Mouse (Mus musculus) kidney, embryonic 15.5 days (tissue): ENCODE measurements around the gene Sp6. TPM values are rescaled to one million over a fixed set of nuclear protein-coding genes. Genes with fewer than 3 reads are reported as not detected.

ENCODE experiments used
- ATAC-seq: fragments of 200-750 bp; cut with Nextera tagmentation; replicated peaks from 2 replicates; pipeline ENCODE4 v1.8.0; 2017; ENCODE audit warnings: moderate TSS enrichment; ENCODE audit not compliant: low FRiP score
- H3K27ac ChIP-seq: fragments of 300-500 bp; sonication (generic); 2 replicates; pipeline ENCODE4 v1.5.1; 2015; ENCODE audit warnings: mild to moderate bottlenecking, inconsistent platforms
- H3K27me3 ChIP-seq: fragments of 300-500 bp; sonication (generic); 2 replicates; pipeline ENCODE4 v1.6.1; 2015; ENCODE audit warnings: inconsistent platforms
- H3K36me3 ChIP-seq: fragments of 300-500 bp; sonication (generic); 2 replicates; pipeline ENCODE4 v1.6.1; 2015; ENCODE audit warnings: inconsistent platforms
- H3K4me1 ChIP-seq: fragments of 300-500 bp; sonication (generic); 2 replicates; pipeline ENCODE4 v1.6.1; 2015; ENCODE audit warnings: inconsistent platforms
- H3K4me2 ChIP-seq: fragments of 300-500 bp; sonication (generic); 2 replicates; pipeline ENCODE4 v1.6.1; 2015; ENCODE audit warnings: moderate library complexity, mild to moderate bottlenecking, inconsistent platforms
- H3K4me3 ChIP-seq: fragments of 300-500 bp; sonication (generic); replicated peaks from 2 replicates; pipeline ENCODE4 v1.5.1; 2015; ENCODE audit warnings: mild to moderate bottlenecking, inconsistent platforms
- H3K9ac ChIP-seq: fragments of 300-500 bp; sonication (generic); 2 replicates; pipeline ENCODE4 v1.6.1; 2015; ENCODE audit warnings: mild to moderate bottlenecking, inconsistent platforms
- H3K9me3 ChIP-seq: fragments of 300-500 bp; sonication (generic); replicated peaks from 2 replicates; pipeline ENCODE4 v1.6.1; 2016; ENCODE audit warnings: inconsistent platforms
- WGBS: fragments of 180-500 bp; shearing (Covaris S2); methylation state at CpG from one replicate; pipeline ENCODE4 v1.1.7; 2015; ENCODE audit warnings: mixed read lengths; 5-methylcytosine and 5-hydroxymethylcytosine counted together
- polyA plus RNA-seq: library from polyadenylated mRNA; unstranded; fragments of >200 nt; fragmentation: Nextera tagmentation; extraction: Ambion mirVana; gene quantifications from 2 replicates; pipeline ENCODE4 v1.2.1, GENCODE M21; 2015

Sp6 gene
- polyA plus RNA-seq, 1 experiment from 2014 or later: 1.5 TPM

DNA sequence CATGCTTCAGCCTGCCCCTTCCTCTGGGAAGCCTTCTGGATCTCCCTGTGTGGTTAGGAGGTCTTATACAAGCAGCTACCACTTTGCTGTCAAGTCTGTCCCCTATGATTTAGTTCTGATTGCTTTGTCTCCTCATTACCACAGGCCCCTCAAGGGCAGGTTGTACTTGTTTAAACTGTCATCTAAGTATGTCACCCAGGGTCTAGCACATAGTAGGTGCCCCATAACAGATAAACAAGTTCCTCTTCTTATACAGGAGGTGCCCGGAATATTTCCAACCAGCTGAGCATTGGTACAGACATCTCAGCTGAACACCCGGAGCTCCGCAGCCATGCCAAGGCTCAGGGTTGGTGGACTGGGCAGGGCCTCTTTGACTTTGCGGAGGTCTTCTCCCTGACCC lies 19.3 kb downstream of the Sp6 start:
- H3K27ac ChIP-seq: no peak overlapping the region
- no peaks in the 10 kb centered on the region for H3K9me3 ChIP-seq
- peaks cover 16% of the 10 kb centered on the region for H3K36me3 ChIP-seq
- H3K4me3 ChIP-seq: no peak overlapping the region
- H3K4me1 ChIP-seq: peaks cover 18% of the 10 kb centered on the region
- no peaks in the 10 kb centered on the region for H3K27me3 ChIP-seq
- H3K9ac ChIP-seq: no peak overlapping the region
- WGBS: 92% methylated on average over 4 of the region's 4 CpGs
- H3K4me2 ChIP-seq: no peak overlapping the region
- no peak for ATAC-seq

DNA sequence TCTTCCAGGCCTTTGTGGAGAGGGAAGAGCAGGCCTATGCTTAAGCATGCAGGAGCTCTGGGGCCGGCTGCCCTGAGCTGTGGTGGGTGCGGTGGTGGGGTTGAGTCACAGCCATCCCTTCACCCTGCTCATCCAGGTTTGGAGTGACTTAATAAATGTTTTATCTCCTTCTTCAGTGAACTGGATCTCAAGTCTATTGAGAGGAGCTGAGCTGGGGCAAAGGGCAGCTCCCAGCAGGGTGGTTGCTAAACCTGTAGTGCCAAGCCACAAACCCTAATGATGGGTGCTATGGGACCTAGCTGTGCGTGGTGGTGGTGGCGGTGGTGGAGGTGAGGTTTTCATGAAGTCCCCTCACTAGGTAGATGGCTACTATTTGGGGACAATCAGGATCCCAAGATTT lies 20.6 kb downstream of the Sp6 start:
- WGBS: 89% methylated on average over 4 of the region's 4 CpGs
- Histone ChIP-seq H3K27ac (peak overlapping the region; percentile 4; the same call in 1 of the 2 replicates), H3K9me3 (no peaks in the 10 kb centered on the region), H3K4me1 (peaks cover 18% of the 10 kb centered on the region), H3K4me2 (no peak overlapping the region), H3K4me3 (no peak overlapping the region), H3K27me3 (no peaks in the 10 kb centered on the region), H3K36me3 (peaks cover 16% of the 10 kb centered on the region), H3K9ac (no peak overlapping the region)
- no peak for ATAC-seq

DNA sequence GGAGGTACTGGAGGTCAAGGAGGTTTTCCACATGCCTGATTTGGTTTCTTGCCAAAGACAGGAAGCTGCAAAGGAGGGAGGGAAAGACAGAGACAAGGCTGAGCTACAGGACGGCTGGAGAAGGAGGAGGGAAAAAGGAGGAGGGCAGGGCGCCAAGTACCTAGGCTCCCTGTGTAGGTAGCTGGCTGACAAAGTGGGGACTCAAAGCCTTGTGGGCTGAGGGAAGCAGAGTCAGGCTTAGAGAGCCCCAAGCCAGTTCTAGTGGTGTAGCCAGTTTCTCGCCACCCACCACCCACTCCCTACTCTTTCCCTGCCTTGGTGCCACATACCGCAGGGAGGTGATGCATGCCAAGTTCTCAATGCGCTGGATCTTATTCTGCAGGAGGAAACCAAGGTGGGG lies 22.9 kb downstream of the Sp6 start:
- no peak overlapping the region for H3K4me2 ChIP-seq
- no peaks in the 10 kb centered on the region for H3K9me3 ChIP-seq
- peaks cover 16% of the 10 kb centered on the region for H3K36me3 ChIP-seq
- 88% methylated on average over 5 of the region's 5 CpGs for WGBS
- no peak for ATAC-seq
- no peak overlapping the region for H3K9ac ChIP-seq
- H3K4me1 ChIP-seq: peaks cover 15% of the 10 kb centered on the region
- no peak overlapping the region for H3K27ac ChIP-seq
- no peaks in the 10 kb centered on the region for H3K27me3 ChIP-seq
- H3K4me3 ChIP-seq: no peak overlapping the region

DNA sequence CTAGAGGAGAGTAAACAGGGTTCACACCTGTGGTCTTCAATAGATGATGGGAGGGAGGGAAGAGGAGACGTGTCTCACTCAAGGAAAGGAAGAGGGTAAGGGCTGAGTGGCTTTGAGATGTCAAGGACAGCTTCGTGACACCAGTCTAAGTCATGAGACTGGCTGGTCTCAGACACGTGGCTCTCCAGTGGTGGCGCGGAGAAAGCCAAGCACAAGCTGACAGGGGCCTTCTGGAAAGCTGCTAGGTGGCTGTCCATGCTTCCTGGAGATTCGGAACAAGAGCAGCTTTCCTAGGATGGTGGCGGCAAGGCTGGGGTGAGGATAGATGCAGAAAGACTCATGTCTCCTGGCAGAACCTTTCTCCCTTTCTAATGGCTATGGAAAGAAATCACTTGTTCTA lies 25.7 kb downstream of the Sp6 start:
- no peak overlapping the region for H3K27ac ChIP-seq
- 67% methylated on average over 7 of the region's 7 CpGs for WGBS
- no peak for ATAC-seq
- H3K9ac ChIP-seq: no peak overlapping the region
- H3K9me3 ChIP-seq: no peaks in the 10 kb centered on the region
- peaks cover 6% of the 10 kb centered on the region for H3K36me3 ChIP-seq
- H3K4me1 ChIP-seq: peaks cover 26% of the 10 kb centered on the region
- H3K4me3 ChIP-seq: no peak overlapping the region
- H3K4me2 ChIP-seq: no peak overlapping the region
- H3K27me3 ChIP-seq: no peaks in the 10 kb centered on the region

DNA sequence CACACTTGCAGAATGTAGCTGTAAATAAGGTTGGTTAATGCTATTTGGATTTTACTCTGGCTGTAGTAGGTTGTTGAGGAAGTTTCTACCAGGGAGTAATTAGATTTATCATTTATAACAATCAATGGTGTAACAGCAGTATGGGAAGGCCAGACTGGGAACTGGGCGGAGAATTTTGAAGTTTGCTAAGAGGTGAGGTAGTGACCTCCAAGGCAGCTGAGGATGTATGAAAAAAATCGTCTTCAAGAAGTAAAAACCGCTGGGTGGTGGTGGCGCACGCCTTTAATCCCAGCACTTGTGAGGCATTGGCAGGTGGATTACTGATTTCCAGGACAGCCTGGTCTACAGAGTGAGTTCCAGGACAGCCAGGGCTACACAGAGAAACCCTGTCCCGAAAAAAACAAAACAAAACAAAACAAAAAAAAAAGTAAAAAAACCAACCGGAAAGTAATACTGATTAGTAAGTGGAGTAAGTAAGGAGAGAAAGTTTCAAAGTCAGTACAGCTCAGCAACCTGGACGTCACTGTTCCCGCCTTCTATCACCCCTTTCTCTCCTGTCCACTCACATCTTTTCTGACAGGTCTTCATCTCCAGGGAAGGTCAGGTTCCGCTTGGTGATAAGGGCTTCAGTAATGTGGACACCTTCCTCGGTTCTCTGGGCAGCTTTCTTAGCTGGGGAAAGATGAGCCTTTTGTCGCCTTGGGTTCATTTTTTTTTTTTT lies 27.3 kb downstream of the Sp6 start:
- Histone ChIP-seq H3K27me3 (no peaks in the 10 kb centered on the region), H3K9me3 (no peaks in the 10 kb centered on the region; the same call in 1 of the 2 replicates), H3K27ac (no peak overlapping the region), H3K4me2 (peak overlapping the region; percentile 85), H3K9ac (peak overlapping the region; percentile 50), H3K4me1 (peaks cover 26% of the 10 kb centered on the region), H3K36me3 (peaks cover 20% of the 10 kb centered on the region), H3K4me3 (peak overlapping the region; percentile 89)
- 49% methylated on average over 12 of the region's 12 CpGs for WGBS
- ATAC-seq: no peak

DNA sequence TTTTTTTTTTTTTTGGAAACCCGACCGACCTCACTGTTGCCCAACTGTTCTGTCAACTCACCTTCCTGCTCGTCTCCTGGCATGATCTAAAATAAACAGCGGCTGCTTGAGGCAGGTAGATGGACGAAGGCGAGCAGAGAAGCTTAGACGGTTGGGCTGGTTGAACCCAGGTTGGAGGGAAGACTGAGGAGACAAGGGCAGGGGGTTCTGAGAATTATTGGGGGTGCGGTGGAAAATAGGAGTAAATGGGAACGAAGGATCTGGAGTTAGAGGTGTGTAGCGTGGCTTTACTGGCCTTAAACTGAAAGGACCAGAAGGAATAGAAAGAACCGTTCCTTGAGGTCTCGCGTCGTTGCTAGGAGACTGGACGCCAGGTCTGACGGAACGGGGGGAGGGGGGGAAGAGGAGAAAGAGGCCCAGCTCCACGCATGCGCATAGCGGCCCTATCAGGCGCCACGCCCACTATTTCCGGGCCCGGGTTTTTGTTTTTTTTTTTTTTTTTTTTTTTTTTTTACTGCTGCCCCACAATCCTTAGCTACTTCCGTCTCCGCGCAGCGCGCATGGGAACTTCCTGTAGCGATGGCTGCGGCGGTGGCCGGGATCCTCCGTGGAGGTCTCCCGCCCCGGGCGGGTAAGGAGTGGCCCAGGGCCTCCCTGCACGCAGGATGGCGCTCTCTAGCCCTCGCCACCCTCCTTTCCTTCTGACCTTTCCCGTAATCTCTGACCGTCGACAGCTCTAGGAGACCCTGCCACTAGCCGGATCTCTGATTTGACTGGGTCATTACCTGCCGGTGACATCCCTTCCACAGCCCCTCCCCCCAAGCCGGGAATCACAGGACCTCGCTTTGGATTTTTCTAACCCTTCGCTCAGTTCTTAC lies 28.1 kb downstream of the Sp6 start, which contains the start of the genes Lrrc46 and Mrpl10:
Gene Lrrc46 (minus strand): TSS at position 386 of the 878 bp plus-strand sequence.
Gene Mrpl10 (plus strand): TSS at position 539 of the 878 bp plus-strand sequence.
- Histone ChIP-seq H3K9ac (peak within 1 kb of the TSS; percentile 90), H3K27me3 (no peaks in the 10 kb centered on the region), H3K36me3 (peaks cover 24% of the 10 kb centered on the region), H3K4me2 (peak within 1 kb of the TSS; percentile 85), H3K27ac (peak within 1 kb of the TSS; percentile 82), H3K4me1 (peaks cover 23% of the 10 kb centered on the region), H3K9me3 (no peaks in the 10 kb centered on the region; the same call in 1 of the 2 replicates), H3K4me3 (peak within 1 kb of the TSS; percentile 89)
- under 1% methylated on average over 48 of the region's 48 CpGs for WGBS
- peak; percentile 87 for ATAC-seq

DNA sequence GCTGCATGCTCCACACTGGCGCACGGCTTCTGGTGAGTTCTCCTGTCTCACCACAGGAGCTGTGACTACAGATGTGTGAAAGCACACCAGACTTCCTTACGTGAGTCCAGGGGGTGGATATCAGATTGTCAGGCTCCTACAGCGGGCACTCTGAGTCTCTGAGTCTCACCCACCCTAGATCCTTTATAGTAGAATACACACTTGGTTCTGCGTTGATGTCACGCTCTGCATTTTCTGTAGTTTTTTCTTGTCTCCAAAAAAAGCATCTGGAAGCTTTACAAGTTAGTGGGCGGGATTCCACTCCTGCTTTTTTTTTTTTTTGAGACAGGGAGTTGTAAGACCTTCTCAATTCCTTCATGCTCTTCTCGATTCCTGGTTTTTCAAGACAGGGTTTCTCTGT lies 31.7 kb downstream of the Sp6 start:
- Histone ChIP-seq H3K9me3 (no peaks in the 10 kb centered on the region; the same call in 1 of the 2 replicates), H3K4me1 (peaks cover 22% of the 10 kb centered on the region), H3K4me3 (no peak overlapping the region), H3K27me3 (no peaks in the 10 kb centered on the region), H3K4me2 (no peak overlapping the region), H3K27ac (no peak overlapping the region), H3K9ac (no peak overlapping the region), H3K36me3 (peaks cover 47% of the 10 kb centered on the region)
- ATAC-seq: no peak
- WGBS: 93% methylated on average over 8 of the region's 8 CpGs

DNA sequence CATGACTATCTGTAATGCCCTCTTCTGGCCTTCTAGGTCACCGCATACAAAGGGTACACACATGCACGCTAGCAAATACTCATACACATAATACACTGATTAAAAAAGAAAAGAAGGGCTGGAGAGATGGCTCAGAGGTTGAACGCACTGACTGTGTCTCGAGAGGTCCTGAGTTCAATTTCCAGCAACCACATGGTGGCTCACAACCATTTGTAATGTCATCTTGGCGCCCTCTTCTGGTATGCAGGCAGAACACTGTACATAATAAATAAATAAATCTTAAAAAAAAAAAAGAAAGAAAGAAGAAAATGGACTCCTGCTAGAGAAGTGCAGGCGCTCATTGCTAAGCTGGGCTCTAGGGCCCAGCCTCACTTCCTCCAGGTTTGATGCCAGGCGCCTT lies 32.7 kb downstream of the Sp6 start:
- no peak for ATAC-seq
- peaks cover 24% of the 10 kb centered on the region for H3K4me1 ChIP-seq
- H3K36me3 ChIP-seq: peaks cover 47% of the 10 kb centered on the region
- no peak overlapping the region for H3K9ac ChIP-seq
- no peak overlapping the region for H3K27ac ChIP-seq
- no peak overlapping the region for H3K4me2 ChIP-seq
- 83% methylated on average over 7 of the region's 7 CpGs for WGBS
- no peak overlapping the region for H3K4me3 ChIP-seq
- no peaks in the 10 kb centered on the region; the same call in 1 of the 2 replicates for H3K9me3 ChIP-seq
- no peaks in the 10 kb centered on the region for H3K27me3 ChIP-seq

DNA sequence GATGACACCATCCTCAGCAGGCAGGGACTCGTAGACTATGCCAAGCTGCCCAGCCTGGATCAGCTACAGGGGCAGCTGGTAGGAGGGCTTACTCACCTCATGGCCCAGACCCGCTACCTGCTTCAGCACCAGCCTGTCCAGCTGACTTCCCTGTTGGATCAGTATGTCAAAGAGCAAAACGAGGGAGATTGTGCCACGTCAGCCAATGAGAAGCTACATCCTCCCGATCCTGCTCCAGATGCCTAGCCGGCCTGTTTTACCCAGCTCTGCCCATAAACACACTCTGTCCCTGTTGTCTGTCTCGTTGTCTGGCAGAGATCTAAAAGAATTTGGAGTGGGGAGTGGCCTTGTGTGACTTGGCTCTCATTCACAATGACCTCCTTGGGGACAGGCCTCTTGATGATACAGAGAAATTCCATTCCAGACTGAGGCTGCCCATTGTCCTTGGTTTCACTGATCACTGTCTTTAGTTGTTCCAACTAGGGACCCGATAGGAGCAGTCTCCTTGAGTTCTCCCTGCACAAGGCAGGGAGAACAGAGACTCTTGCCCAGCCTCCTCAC lies 35.0 kb downstream of the Sp6 start:
- H3K4me1 ChIP-seq: peaks cover 28% of the 10 kb centered on the region
- no peaks in the 10 kb centered on the region for H3K27me3 ChIP-seq
- H3K9ac ChIP-seq: no peak overlapping the region
- no peak overlapping the region for H3K4me2 ChIP-seq
- H3K27ac ChIP-seq: no peak overlapping the region
- H3K9me3 ChIP-seq: no peaks in the 10 kb centered on the region; the same call in 1 of the 2 replicates
- H3K4me3 ChIP-seq: no peak overlapping the region
- WGBS: 87% methylated on average over 8 of the region's 8 CpGs
- peaks cover 53% of the 10 kb centered on the region for H3K36me3 ChIP-seq
- ATAC-seq: no peak

DNA sequence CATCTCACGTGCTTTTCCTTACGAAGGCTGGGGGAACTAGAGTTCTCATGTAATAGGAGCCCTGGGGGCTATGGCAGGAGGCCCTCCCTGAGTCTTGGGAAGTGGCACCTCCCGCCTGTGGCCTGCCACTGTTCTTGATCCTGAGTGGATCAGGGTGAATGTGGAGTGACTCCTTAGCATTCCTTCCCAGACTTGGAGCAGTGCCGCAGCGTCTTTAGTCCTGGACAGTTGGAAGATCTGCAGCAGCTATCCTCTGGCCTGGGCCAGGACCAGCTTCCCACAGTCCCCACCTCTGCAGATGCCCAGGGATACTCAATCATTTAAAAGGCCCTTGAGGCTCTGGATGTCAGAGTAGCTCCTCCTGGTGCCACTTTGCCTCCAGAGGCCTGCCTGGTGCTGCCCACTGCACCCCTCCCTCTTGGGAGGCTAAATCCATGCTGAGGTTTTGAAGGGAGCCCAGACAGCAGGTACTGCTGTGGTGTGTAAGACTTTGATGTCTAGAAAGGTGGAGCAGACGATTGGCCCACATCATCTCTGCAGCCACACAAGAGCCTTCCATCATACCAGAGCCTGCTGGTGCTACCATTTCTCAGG lies 36.4 kb downstream of the Sp6 start:
- Histone ChIP-seq H3K9me3 (no peaks in the 10 kb centered on the region; the same call in 1 of the 2 replicates), H3K27me3 (no peaks in the 10 kb centered on the region), H3K9ac (no peak overlapping the region), H3K27ac (no peak overlapping the region), H3K4me2 (no peak overlapping the region), H3K4me3 (no peak overlapping the region), H3K36me3 (peaks cover 53% of the 10 kb centered on the region), H3K4me1 (peaks cover 28% of the 10 kb centered on the region)
- WGBS: 69% methylated on average over 6 of the region's 6 CpGs
- no peak for ATAC-seq

DNA sequence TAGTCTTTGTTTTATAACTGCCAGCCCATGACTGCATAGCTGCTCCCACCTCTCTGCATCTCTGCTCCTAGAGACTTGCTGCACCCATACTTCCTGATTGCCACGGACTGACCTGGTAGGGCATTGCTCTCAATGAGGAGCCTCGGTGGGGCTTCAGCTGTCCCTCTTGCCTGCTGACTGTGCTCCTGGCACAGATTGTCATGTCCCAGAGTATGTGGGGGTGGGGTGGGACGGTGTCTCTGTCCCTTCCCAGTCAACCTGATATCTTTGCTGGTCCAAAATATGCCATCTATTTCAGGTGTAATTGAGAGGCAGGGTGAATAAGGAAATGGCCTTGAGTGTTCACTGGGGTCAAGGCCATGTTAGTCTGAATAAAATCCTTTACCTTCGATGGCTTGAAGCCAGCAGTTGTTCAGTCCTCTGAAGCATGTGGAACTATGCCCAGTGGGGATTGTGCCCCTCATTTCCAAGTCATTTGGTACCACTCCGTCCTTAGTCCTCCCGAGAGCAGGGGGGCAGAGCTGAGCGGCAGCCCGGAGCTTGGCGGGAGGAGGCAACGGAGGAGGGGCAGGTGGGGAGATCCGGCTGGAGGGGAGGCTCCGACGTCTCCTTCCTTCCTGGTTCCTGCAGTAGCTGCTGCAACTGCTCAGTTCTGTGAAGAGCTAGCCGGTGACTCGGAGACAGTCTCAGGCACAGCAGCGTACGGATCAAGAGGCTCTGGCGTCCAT lies 37.2 kb downstream of the Sp6 start, which contains the start of gene Osbpl7:
Gene Osbpl7 (plus strand): TSS at position 413 of the 728 bp plus-strand sequence.
- Histone ChIP-seq H3K4me1 (peaks cover 28% of the 10 kb centered on the region), H3K4me3 (peak within 1 kb of the TSS; percentile 63)
- 6% methylated on average over 18 of the region's 18 CpGs for WGBS

More for the DNA sequence above, 37.2 kb downstream of the Sp6 start, which contains the start of gene Osbpl7:
- H3K36me3 ChIP-seq: peaks cover 53% of the 10 kb centered on the region
- H3K9me3 ChIP-seq: no peaks in the 10 kb centered on the region; the same call in 1 of the 2 replicates
- H3K27me3 ChIP-seq: no peaks in the 10 kb centered on the region
- H3K9ac ChIP-seq: peak within 1 kb of the TSS; percentile 63
- peak within 1 kb of the TSS; percentile 63 for H3K27ac ChIP-seq
- ATAC-seq: peak; percentile 70
- peak within 1 kb of the TSS; percentile 88 for H3K4me2 ChIP-seq
